Mouse (Mus musculus): Measurements from ENCODE around the gene Celf1.
"Not testable (repeated sequence)": the region's sequence is repeated elsewhere in the genome, so short reads cannot be mapped to it uniquely, and the experiment has no call there.

Gene Celf1

GRCm38 (mm10) chr2:91022266-91022665 lies 82.1 kb downstream of the Celf1 start:
- DNase-seq (ENCODE audit: low read depth, low spot score): not testable (repeated sequence)

- DNase-seq (ENCODE audit: low read depth, low spot score): peak; percentile 48
Observed at GRCm38 (mm10) chr2:91023131-91023530, 82.9 kb downstream of the Celf1 start.

- DNase-seq (ENCODE audit: low read depth, low spot score): peak; percentile 73
Observed at GRCm38 (mm10) chr2:91023956-91024355, 83.8 kb downstream of the Celf1 start.

GRCm38 (mm10) chr2:91025081-91025516 lies 84.9 kb downstream of the Celf1 start:
- no peak for DNase-seq (ENCODE audit: low read depth, low spot score)

GRCm38 (mm10) chr2:91026491-91026890 lies 86.3 kb downstream of the Celf1 start:
- DNase-seq (ENCODE audit: low read depth, low spot score): no peak

- no peak for DNase-seq (ENCODE audit: low read depth, low spot score)
Observed at GRCm38 (mm10) chr2:91027391-91028214, 87.4 kb downstream of the Celf1 start.

- DNase-seq (ENCODE audit: low read depth, low spot score): peak; percentile 73
Observed at GRCm38 (mm10) chr2:91031216-91031615, 91.0 kb downstream of the Celf1 start.

- DNase-seq (ENCODE audit: low read depth, low spot score): peak; percentile 67
Observed at GRCm38 (mm10) chr2:91033000-91033399, 92.8 kb downstream of the Celf1 start.

- DNase-seq (ENCODE audit: low read depth, low spot score): peak; percentile 65
Observed at GRCm38 (mm10) chr2:91035385-91035784, 95.2 kb downstream of the Celf1 start, which contains the start of gene Rapsn. Gene Rapsn (plus strand): TSS chr2:91035620.

GRCm38 (mm10) chr2:91041786-91042185 lies 101.6 kb downstream of the Celf1 start:
- DNase-seq (ENCODE audit: low read depth, low spot score): no peak

GRCm38 (mm10) chr2:91042651-91043398 lies 102.6 kb downstream of the Celf1 start:
- peak; percentile 85 for DNase-seq (ENCODE audit: low read depth, low spot score)

GRCm38 (mm10) chr2:91044727-91045126 lies 104.5 kb downstream of the Celf1 start:
- peak; percentile 39 for DNase-seq (ENCODE audit: low read depth, low spot score)

GRCm38 (mm10) chr2:91045805-91046204 lies 105.6 kb downstream of the Celf1 start:
- not testable (repeated sequence) for DNase-seq (ENCODE audit: low read depth, low spot score)

GRCm38 (mm10) chr2:91047359-91047758 lies 107.2 kb downstream of the Celf1 start:
- DNase-seq (ENCODE audit: low read depth, low spot score): no peak

GRCm38 (mm10) chr2:91051917-91052316 lies 111.7 kb downstream of the Celf1 start:
- no peak for DNase-seq (ENCODE audit: low read depth, low spot score)

- DNase-seq (ENCODE audit: low read depth, low spot score): no peak
Observed at GRCm38 (mm10) chr2:91052752-91053151, 112.6 kb downstream of the Celf1 start.

GRCm38 (mm10) chr2:91053181-91053933 lies 113.2 kb downstream of the Celf1 start:
- no peak for DNase-seq (ENCODE audit: low read depth, low spot score)

GRCm38 (mm10) chr2:91053934-91054382 lies 113.8 kb downstream of the Celf1 start, which contains the start of gene Psmc3:
Gene Psmc3 (plus strand): TSS chr2:91054009.
- DNase-seq (ENCODE audit: low read depth, low spot score): peak; percentile 95

- no peak for DNase-seq (ENCODE audit: low read depth, low spot score)
Observed at GRCm38 (mm10) chr2:91058435-91058834, 118.3 kb downstream of the Celf1 start.

- no peak for DNase-seq (ENCODE audit: low read depth, low spot score)
Observed at GRCm38 (mm10) chr2:91059376-91059775, 119.2 kb downstream of the Celf1 start.

- DNase-seq (ENCODE audit: low read depth, low spot score): peak; percentile 86
Observed at GRCm38 (mm10) chr2:91060544-91061355, 120.6 kb downstream of the Celf1 start.

All from ZHBTc4 (cell line).